Mouse (Mus musculus): ENCODE results near the gene Ankdd1b. TPM values are rescaled to one million over a fixed set of nuclear protein-coding genes. Genes with fewer than 3 reads are reported as not detected.

Gene Ankdd1b
- polyA plus RNA-seq, 1 experiment from 2014 or later, result 1.1 TPM

DNA sequence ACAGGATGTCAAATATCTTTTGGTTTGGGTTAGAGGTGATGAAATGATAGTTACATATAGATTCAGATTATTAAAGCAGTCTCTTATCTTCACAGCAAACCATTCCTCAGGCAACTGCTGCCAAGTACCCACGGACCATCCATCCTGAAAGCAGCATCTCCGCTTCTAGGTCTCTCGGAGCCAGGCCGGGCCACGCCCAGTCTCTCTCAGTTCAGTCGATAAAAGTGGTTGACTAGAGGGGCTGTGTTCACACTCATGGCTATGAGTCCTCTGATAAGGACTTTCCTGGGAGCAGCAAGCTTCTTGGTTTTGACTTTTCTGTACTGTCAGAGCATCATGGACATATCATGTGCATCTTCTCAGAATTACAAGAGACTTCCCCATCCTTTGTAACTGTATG is 56.6 kb downstream of the Ankdd1b start:
- H3K36me3 ChIP-seq (ENCODE audit: control insufficient read depth, insufficient read depth, low read length), result peaks cover 86% of the 10 kb centered on the region
- H3K9ac ChIP-seq (ENCODE audit: low read length), result no peak overlapping the region
- no peak overlapping the region for H3K4me2 ChIP-seq (ENCODE audit: low read length)
- no peak overlapping the region for H3K27ac ChIP-seq (replicated peaks in 1 of 2; ENCODE audit: control insufficient read depth in 1 of 2, insufficient read depth in 1 of 2, low read depth in 2 of 2, low read length in 2 of 2)
- H3K4me3 ChIP-seq (ENCODE audit: control insufficient read depth in 1 of 2, insufficient read depth in 1 of 2, low read depth in 1 of 2, low read length in 2 of 2), result no peak overlapping the region
- ATAC-seq (ENCODE audit: insufficient number of reproducible peaks, insufficient read depth, low FRiP score, low read depth), result no peak
- WGBS, result 53% methylated on average over 6 of the region's 6 CpGs
- H3K4me1 ChIP-seq (ENCODE audit: control insufficient read depth in 2 of 2, insufficient read depth in 2 of 2, low read length in 2 of 2), result no peaks in the 10 kb centered on the region
- H3K9me3 ChIP-seq (ENCODE audit: control insufficient read depth, low read length), result no peaks in the 10 kb centered on the region
- no peaks in the 10 kb centered on the region for H3K27me3 ChIP-seq (ENCODE audit: control insufficient read depth, insufficient read depth, low read length)

DNA sequence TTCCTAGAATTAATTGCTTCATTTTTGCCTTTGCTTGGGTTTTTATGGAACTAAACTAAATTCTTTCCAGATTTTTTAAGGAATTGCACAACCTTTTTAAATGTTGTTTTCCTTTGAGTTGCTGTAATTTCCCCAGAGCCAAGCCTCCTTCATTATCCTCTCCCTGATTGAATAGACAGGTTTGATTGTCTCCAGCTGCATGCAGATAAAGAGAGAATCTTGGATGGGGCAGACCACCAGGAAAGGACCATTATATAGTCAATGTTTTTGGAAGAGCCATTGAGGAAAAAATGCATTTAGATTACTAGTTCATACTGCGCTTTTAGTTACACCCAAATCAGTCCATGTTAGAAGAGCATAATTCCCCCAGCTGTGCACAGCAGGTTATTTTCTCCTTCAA is 62.2 kb downstream of the Ankdd1b start:
- no peak overlapping the region for H3K4me2 ChIP-seq (ENCODE audit: low read length)
- 0 out of 4 replicates have a peak, but pooled peaks cover 0 to 2% of the 10 kb centered on the region in 2 experiments for H3K4me1 ChIP-seq (ENCODE audit: control insufficient read depth in 2 of 2, insufficient read depth in 2 of 2, low read length in 2 of 2)
- peaks cover 84% of the 10 kb centered on the region for H3K36me3 ChIP-seq (ENCODE audit: control insufficient read depth, insufficient read depth, low read length)
- no peak for ATAC-seq (ENCODE audit: insufficient number of reproducible peaks, insufficient read depth, low FRiP score, low read depth)
- H3K9ac ChIP-seq (ENCODE audit: low read length), result no peak overlapping the region
- no peaks in the 10 kb centered on the region for H3K9me3 ChIP-seq (ENCODE audit: control insufficient read depth, low read length)
- H3K27ac ChIP-seq (replicated peaks in 1 of 2; ENCODE audit: control insufficient read depth in 1 of 2, insufficient read depth in 1 of 2, low read depth in 2 of 2, low read length in 2 of 2), result no peak overlapping the region
- 95% methylated on average over 1 of the region's 1 CpGs for WGBS
- H3K4me3 ChIP-seq (ENCODE audit: control insufficient read depth in 1 of 2, insufficient read depth in 1 of 2, low read depth in 1 of 2, low read length in 2 of 2), result no peak overlapping the region
- H3K27me3 ChIP-seq (ENCODE audit: control insufficient read depth, insufficient read depth, low read length), result no peaks in the 10 kb centered on the region

DNA sequence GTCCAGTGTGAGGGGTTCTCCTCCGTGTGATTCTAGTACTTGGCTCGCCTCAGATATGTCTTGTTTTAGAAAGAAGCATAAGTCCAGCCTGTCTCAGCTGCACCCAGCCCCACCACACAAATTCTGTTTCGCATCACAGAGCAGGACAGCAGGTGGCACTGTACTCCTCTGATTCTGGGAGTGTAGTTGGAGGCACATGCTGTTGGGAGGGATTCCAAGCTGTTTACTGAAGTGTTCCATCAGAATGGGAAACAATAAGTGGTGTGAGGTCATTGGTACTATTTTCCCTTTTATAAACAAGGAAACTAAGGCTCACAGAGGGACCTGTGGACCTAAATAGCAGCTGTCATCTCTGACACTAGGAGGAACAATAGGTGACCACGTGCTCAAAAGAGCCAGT is 64.0 kb downstream of the Ankdd1b start:
- WGBS, result 54% methylated on average over 4 of the region's 4 CpGs
- Histone ChIP-seq H3K4me2 (ENCODE audit: low read length) (no peak overlapping the region), H3K9me3 (ENCODE audit: control insufficient read depth, low read length) (no peaks in the 10 kb centered on the region), H3K4me3 (ENCODE audit: control insufficient read depth in 1 of 2, insufficient read depth in 1 of 2, low read depth in 1 of 2, low read length in 2 of 2) (no peak overlapping the region), H3K9ac (ENCODE audit: low read length) (no peak overlapping the region), H3K36me3 (ENCODE audit: control insufficient read depth, insufficient read depth, low read length) (peaks cover 86% of the 10 kb centered on the region), H3K4me1 (ENCODE audit: control insufficient read depth in 2 of 2, insufficient read depth in 2 of 2, low read length in 2 of 2) (0 out of 4 replicates have a peak, but pooled peaks cover 0 to 2% of the 10 kb centered on the region in 2 experiments), H3K27ac (replicated peaks in 1 of 2; ENCODE audit: control insufficient read depth in 1 of 2, insufficient read depth in 1 of 2, low read depth in 2 of 2, low read length in 2 of 2) (no peak overlapping the region), H3K27me3 (ENCODE audit: control insufficient read depth, insufficient read depth, low read length) (no peaks in the 10 kb centered on the region)
- no peak for ATAC-seq (ENCODE audit: insufficient number of reproducible peaks, insufficient read depth, low FRiP score, low read depth)

DNA sequence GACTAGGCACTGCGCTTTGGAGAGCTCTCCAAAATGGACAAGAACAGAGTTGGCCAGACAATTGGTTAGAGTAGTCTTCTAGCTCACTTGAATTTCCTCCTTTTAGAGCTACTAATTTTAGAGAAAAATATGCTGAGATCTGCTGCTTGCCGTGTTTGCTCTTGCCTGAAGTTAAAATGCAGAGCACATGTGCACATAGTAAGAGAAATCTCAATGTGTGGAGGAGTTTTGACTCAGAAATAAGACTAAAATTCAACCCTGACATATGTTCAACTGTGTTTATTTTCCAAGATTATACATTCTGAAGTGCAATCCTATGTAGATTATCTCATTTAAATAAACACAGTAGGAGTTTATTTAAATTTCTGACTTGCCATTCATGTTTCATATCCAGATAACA is 65.5 kb downstream of the Ankdd1b start:
- no peak overlapping the region for H3K4me3 ChIP-seq (ENCODE audit: control insufficient read depth in 1 of 2, insufficient read depth in 1 of 2, low read depth in 1 of 2, low read length in 2 of 2)
- H3K4me1 ChIP-seq (ENCODE audit: control insufficient read depth in 2 of 2, insufficient read depth in 2 of 2, low read length in 2 of 2), result 0 out of 4 replicates have a peak, but pooled peaks cover 0 to 2% of the 10 kb centered on the region in 2 experiments
- no peak overlapping the region for H3K4me2 ChIP-seq (ENCODE audit: low read length)
- no peaks in the 10 kb centered on the region for H3K27me3 ChIP-seq (ENCODE audit: control insufficient read depth, insufficient read depth, low read length)
- 91% methylated on average over 2 of the region's 2 CpGs for WGBS
- H3K9me3 ChIP-seq (ENCODE audit: control insufficient read depth, low read length), result no peaks in the 10 kb centered on the region
- peaks cover 86% of the 10 kb centered on the region for H3K36me3 ChIP-seq (ENCODE audit: control insufficient read depth, insufficient read depth, low read length)
- no peak overlapping the region for H3K9ac ChIP-seq (ENCODE audit: low read length)
- no peak overlapping the region for H3K27ac ChIP-seq (replicated peaks in 1 of 2; ENCODE audit: control insufficient read depth in 1 of 2, insufficient read depth in 1 of 2, low read depth in 2 of 2, low read length in 2 of 2)
- ATAC-seq (ENCODE audit: insufficient number of reproducible peaks, insufficient read depth, low FRiP score, low read depth), result no peak

DNA sequence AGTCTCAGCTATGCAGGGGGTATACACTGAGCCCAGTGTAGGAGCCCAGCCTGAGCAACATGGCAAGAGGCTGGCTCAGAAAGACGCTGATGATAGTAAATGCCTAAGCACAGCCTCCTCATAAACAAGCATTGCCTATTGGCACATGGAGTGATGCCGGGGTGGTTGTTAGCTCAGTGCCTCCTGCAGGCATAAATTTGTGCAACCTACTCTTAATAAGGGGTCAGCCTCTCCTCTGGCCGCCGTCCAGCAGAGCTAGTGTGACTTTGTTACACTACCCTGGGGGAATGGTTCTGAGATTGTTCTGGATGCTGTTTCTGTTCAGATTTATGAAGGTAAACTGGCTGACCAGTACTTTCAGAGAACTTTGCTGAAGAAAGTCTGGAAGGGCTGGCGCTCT is 69.7 kb downstream of the Ankdd1b start:
- Histone ChIP-seq H3K4me2 (ENCODE audit: low read length) (no peak overlapping the region), H3K27ac (replicated peaks in 1 of 2; ENCODE audit: control insufficient read depth in 1 of 2, insufficient read depth in 1 of 2, low read depth in 2 of 2, low read length in 2 of 2) (no peak overlapping the region), H3K9me3 (ENCODE audit: control insufficient read depth, low read length) (no peaks in the 10 kb centered on the region), H3K9ac (ENCODE audit: low read length) (no peak overlapping the region), H3K36me3 (ENCODE audit: control insufficient read depth, insufficient read depth, low read length) (peaks cover 96% of the 10 kb centered on the region), H3K4me1 (ENCODE audit: control insufficient read depth in 2 of 2, insufficient read depth in 2 of 2, low read length in 2 of 2) (0 out of 4 replicates have a peak, but pooled peaks cover 0 to 2% of the 10 kb centered on the region in 2 experiments), H3K27me3 (ENCODE audit: control insufficient read depth, insufficient read depth, low read length) (no peaks in the 10 kb centered on the region), H3K4me3 (ENCODE audit: control insufficient read depth in 1 of 2, insufficient read depth in 1 of 2, low read depth in 1 of 2, low read length in 2 of 2) (no peak overlapping the region)
- 94% methylated on average over 5 of the region's 5 CpGs for WGBS
- no peak for ATAC-seq (ENCODE audit: insufficient number of reproducible peaks, insufficient read depth, low FRiP score, low read depth)

DNA sequence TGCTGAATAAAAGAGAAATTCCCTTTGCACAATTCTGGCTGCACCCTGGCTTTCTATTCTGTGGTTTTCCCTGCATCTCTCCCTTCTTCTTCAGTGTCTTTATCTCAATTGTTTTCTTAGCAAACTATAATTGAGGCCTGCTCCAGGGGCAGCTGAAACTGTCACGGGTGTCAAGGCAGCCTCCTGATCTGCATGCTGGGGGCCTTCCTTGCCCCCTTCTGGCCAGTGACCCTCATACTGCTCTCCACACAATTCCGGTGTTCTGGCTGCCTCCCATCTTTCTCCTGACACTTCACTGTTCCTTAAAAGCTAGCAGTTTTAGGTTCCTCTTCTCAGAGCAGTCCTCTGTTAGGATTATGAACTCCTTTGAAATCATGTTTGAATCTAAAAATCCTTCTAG is 81.7 kb downstream of the Ankdd1b start:
- peak overlapping the region; percentile 88 for H3K9ac ChIP-seq (ENCODE audit: low read length)
- H3K27ac ChIP-seq (replicated peaks in 1 of 2; ENCODE audit: control insufficient read depth in 1 of 2, insufficient read depth in 1 of 2, low read depth in 2 of 2, low read length in 2 of 2), result no peak overlapping the region
- peaks cover 8% of the 10 kb centered on the region; the same call in 1 of the 2 replicates for H3K9me3 ChIP-seq (ENCODE audit: control insufficient read depth, low read length)
- WGBS, result 12% methylated on average over 2 of the region's 2 CpGs
- no peak for ATAC-seq (ENCODE audit: insufficient number of reproducible peaks, insufficient read depth, low FRiP score, low read depth)
- peaks cover 2 to 9% of the 10 kb centered on the region in 2 experiments; a peak in 3 of 4 replicates for H3K4me1 ChIP-seq (ENCODE audit: control insufficient read depth in 2 of 2, insufficient read depth in 2 of 2, low read length in 2 of 2)
- H3K4me2 ChIP-seq (ENCODE audit: low read length), result peak overlapping the region; percentile 90
- peak overlapping the region in 1 of 2 experiments; percentile 90; a peak in 2 of 4 replicates for H3K4me3 ChIP-seq (ENCODE audit: control insufficient read depth in 1 of 2, insufficient read depth in 1 of 2, low read depth in 1 of 2, low read length in 2 of 2)
- H3K27me3 ChIP-seq (ENCODE audit: control insufficient read depth, insufficient read depth, low read length), result no peaks in the 10 kb centered on the region
- H3K36me3 ChIP-seq (ENCODE audit: control insufficient read depth, insufficient read depth, low read length), result peaks cover 45% of the 10 kb centered on the region

DNA sequence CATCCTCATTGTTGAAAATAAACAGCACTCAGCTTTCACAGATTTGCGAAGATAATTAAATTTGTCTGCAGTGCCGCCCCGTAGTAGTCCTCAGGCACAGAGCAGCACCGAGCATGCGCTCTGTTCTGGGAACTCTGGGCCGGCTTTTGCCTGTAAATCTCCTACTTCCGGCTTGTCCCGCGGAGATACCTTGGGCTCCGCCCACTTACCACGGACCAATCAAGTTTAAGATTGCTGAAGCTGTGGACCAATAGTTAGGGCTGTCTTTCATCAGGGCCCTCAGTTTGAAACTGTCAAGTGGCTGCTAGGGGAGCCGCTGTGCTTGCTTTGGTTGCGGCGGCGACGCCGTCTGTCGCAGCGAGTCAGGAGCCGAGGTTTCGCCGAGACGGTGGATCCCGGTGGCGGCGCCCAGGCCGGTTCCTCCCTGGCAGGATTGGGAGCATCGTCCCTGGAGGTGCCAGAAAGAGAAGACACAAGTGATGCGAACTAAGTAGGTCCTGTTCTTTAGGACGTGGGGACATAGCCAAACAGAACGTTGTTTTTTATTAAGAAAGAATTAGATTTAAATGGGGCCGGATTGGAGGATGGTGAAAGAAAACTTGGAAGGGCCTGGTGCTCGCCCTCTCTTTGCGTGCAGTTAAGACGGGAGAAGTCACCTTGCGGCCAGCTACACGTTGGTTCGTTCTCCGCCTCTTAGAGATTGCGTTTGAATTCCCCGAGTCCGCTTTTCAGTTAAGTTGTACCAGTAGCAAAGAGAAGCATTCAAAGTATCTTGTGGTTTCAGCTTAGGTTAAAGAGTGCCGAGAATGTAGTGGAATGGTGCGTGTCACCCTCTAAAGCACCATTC is 82.7 kb downstream of the Ankdd1b start, which contains the start of gene Poc5:
TSS of gene Poc5 (plus strand) at position 253 of the 847 bp plus-strand sequence.
- H3K9ac ChIP-seq (ENCODE audit: low read length), result peak within 1 kb of the TSS; percentile 88
- peak within 1 kb of the TSS; percentile 90 for H3K4me2 ChIP-seq (ENCODE audit: low read length)
- peak within 1 kb of the TSS; percentile 80 to 90 for H3K4me3 ChIP-seq (ENCODE audit: control insufficient read depth in 1 of 2, insufficient read depth in 1 of 2, low read depth in 1 of 2, low read length in 2 of 2)
- H3K9me3 ChIP-seq (ENCODE audit: control insufficient read depth, low read length), result peaks cover 8% of the 10 kb centered on the region; the same call in 1 of the 2 replicates
- peak within 1 kb of the TSS; percentile 65 to 72; a peak in 3 of 4 replicates for H3K27ac ChIP-seq (replicated peaks in 1 of 2; ENCODE audit: control insufficient read depth in 1 of 2, insufficient read depth in 1 of 2, low read depth in 2 of 2, low read length in 2 of 2)
- peaks cover 2 to 9% of the 10 kb centered on the region in 2 experiments; a peak in 3 of 4 replicates for H3K4me1 ChIP-seq (ENCODE audit: control insufficient read depth in 2 of 2, insufficient read depth in 2 of 2, low read length in 2 of 2)
- peaks cover 35% of the 10 kb centered on the region for H3K36me3 ChIP-seq (ENCODE audit: control insufficient read depth, insufficient read depth, low read length)
- no peaks in the 10 kb centered on the region for H3K27me3 ChIP-seq (ENCODE audit: control insufficient read depth, insufficient read depth, low read length)
- WGBS, result under 1% methylated on average over 44 of the region's 44 CpGs
- peak; percentile 100 for ATAC-seq (ENCODE audit: insufficient number of reproducible peaks, insufficient read depth, low FRiP score, low read depth)

All from heart, embryonic 14.5 days (tissue).